Mouse (Mus musculus) neural tube, embryonic 13.5 days (tissue): ENCODE measurements at regions not wholly inside any gene's neighbourhood (a gene's known extent, or its start where the extent isn't known, plus 50 kb on each side); places are given as distances from the start of the nearest gene placed in this dataset.
A peak's percentile ranks its signal among the peaks of the same experiment; 100 is the strongest.

Experiments
- ATAC-seq: fragments of 200-750 bp; cut with Nextera tagmentation; 2 replicates; pipeline ENCODE4 v1.8.0; 2017; ENCODE audit warnings: low read depth, mild to moderate bottlenecking, moderate TSS enrichment, moderate library complexity
- H3K27ac ChIP-seq: fragments of 300-500 bp; sonication (generic); replicated peaks from 2 replicates; pipeline ENCODE4 v1.5.1; 2015; ENCODE audit warnings: moderate library complexity, mild to moderate bottlenecking, inconsistent platforms
- H3K27me3 ChIP-seq: fragments of 300-500 bp; sonication (generic); 2 replicates; pipeline ENCODE4 v1.6.1; 2015; ENCODE audit warnings: mild to moderate bottlenecking, inconsistent platforms
- H3K36me3 ChIP-seq: fragments of 300-500 bp; sonication (generic); 2 replicates; pipeline ENCODE4 v1.6.1; 2015; ENCODE audit warnings: mild to moderate bottlenecking, inconsistent platforms
- H3K4me1 ChIP-seq: fragments of 300-500 bp; sonication (generic); replicated peaks from 2 replicates; pipeline ENCODE4 v1.6.1; 2015; ENCODE audit warnings: inconsistent platforms
- H3K4me2 ChIP-seq: fragments of 300-500 bp; sonication (generic); 2 replicates; pipeline ENCODE4 v1.6.1; 2015; ENCODE audit warnings: inconsistent platforms, mild to moderate bottlenecking, moderate library complexity
- H3K4me3 ChIP-seq: fragments of 300-500 bp; sonication (generic); 2 replicates; pipeline ENCODE4 v1.5.1; 2015; ENCODE audit warnings: mild to moderate bottlenecking, inconsistent platforms
- H3K9ac ChIP-seq: fragments of 300-500 bp; sonication (generic); 2 replicates; pipeline ENCODE4 v1.6.1; 2015; ENCODE audit warnings: moderate library complexity, mild to moderate bottlenecking, inconsistent platforms
- H3K9me3 ChIP-seq: fragments of 300-500 bp; sonication (generic); 2 replicates; pipeline ENCODE4 v1.6.1; 2016; ENCODE audit warnings: inconsistent platforms
- WGBS: fragments of 180-500 bp; shearing (Covaris S2); methylation state at CpG from one replicate; pipeline ENCODE4 v1.1.7; 2015; 5-methylcytosine and 5-hydroxymethylcytosine counted together

DNA sequence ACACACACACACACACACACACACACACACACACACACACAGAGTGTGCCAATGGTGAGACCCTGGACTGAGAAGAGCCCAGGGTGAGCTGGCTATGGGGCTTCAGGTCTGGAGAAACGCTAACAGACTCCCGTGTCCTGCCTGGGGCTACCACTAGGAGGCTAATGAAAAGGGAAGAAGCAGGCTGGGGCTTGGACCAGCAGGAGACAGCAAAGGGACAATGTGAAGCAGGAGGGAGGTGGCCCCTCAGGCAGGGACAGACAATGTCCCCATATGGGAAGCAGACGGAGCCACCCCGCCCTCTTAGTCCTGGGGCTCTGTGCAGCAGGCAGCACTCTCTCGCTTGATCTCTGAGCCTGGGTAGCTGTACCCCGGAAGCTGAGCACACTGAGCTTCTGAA is 93.1 kb downstream of the Hif1an start:
- Histone ChIP-seq H3K4me1 (peaks cover 21% of the 10 kb centered on the region; the same call in 1 of the 2 replicates), H3K27ac (no peak overlapping the region), H3K27me3 (peaks cover 71% of the 10 kb centered on the region), H3K9me3 (no peaks in the 10 kb centered on the region), H3K4me3 (no peak overlapping the region), H3K9ac (no peak overlapping the region), H3K4me2 (no peak overlapping the region), H3K36me3 (no peaks in the 10 kb centered on the region)
- 5% methylated on average over 6 of the region's 6 CpGs for WGBS
- no peak for ATAC-seq

DNA sequence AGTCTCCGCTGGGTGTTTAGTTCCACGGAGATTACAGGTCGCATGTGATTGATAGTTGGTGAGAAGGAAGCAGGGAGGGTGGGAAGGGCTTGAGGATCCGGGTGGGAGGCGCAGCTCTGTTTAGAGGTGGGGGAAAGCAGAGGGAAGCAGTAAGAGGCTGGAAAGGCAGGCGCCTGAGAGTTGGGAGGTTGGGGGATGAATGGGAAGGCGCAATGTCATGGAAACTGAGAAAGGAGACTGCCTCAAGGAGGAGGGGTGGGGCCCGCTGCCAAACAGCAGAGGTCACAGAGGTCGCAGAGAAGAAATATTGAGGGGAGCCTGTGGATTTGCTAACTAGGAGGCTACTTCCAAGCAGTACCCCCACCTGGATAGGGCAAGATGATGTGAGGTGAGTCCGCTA is 96.5 kb upstream of the Pax2 start:
- WGBS, result 15% methylated on average over 10 of the region's 10 CpGs
- H3K9ac ChIP-seq, result no peak overlapping the region
- H3K4me2 ChIP-seq, result no peak overlapping the region

GRCm38 (mm10) chr19:44669535-44669958 is 86.3 kb upstream of the Pax2 start:
- Histone ChIP-seq H3K27ac (peak overlapping the region; percentile 90), H3K4me1 (peaks cover 46% of the 10 kb centered on the region), H3K4me3 (peak overlapping the region; percentile 23), H3K4me2 (peak overlapping the region; percentile 57), H3K27me3 (peaks cover 83% of the 10 kb centered on the region), H3K9ac (peak overlapping the region; percentile 49; the same call in 1 of the 2 replicates), H3K36me3 (no peaks in the 10 kb centered on the region), H3K9me3 (no peaks in the 10 kb centered on the region)
- under 1% methylated on average over 14 of the region's 14 CpGs for WGBS
- peak; percentile 9; the same call in 1 of the 2 replicates for ATAC-seq

More for the DNA sequence above, 96.5 kb upstream of the Pax2 start:
- H3K27ac ChIP-seq, result no peak overlapping the region
- no peak overlapping the region for H3K4me3 ChIP-seq
- no peaks in the 10 kb centered on the region for H3K36me3 ChIP-seq
- peaks cover 79% of the 10 kb centered on the region for H3K27me3 ChIP-seq
- no peak for ATAC-seq
- H3K9me3 ChIP-seq, result no peaks in the 10 kb centered on the region
- peaks cover 18% of the 10 kb centered on the region; the same call in 1 of the 2 replicates for H3K4me1 ChIP-seq

- Histone ChIP-seq H3K9me3 (no peaks in the 10 kb centered on the region), H3K4me2 (peak overlapping the region; percentile 47), H3K36me3 (no peaks in the 10 kb centered on the region), H3K4me1 (peaks cover 66% of the 10 kb centered on the region), H3K9ac (peak overlapping the region; percentile 50; the same call in 1 of the 2 replicates), H3K27me3 (peaks cover 93% of the 10 kb centered on the region), H3K27ac (peak overlapping the region; percentile 38; the same call in 1 of the 2 replicates), H3K4me3 (peak overlapping the region; percentile 22)
- ATAC-seq, result no peak
- WGBS, result 5% methylated on average over 45 of the region's 45 CpGs
These were observed 81.1 kb upstream of the Pax2 start for GRCm38 (mm10) chr19:44674621-44675245.

GRCm38 (mm10) chr19:44676555-44677120 is 79.2 kb upstream of the Pax2 start:
- H3K27ac ChIP-seq, result no peak overlapping the region
- H3K27me3 ChIP-seq, result peaks cover 97% of the 10 kb centered on the region

GRCm38 (mm10) chr19:44677295-44677694 is 78.5 kb upstream of the Pax2 start:
- no peaks in the 10 kb centered on the region for H3K9me3 ChIP-seq
- no peak for ATAC-seq
- peaks cover 62% of the 10 kb centered on the region for H3K4me1 ChIP-seq
- no peak overlapping the region for H3K4me3 ChIP-seq
- H3K27ac ChIP-seq, result no peak overlapping the region
- H3K4me2 ChIP-seq, result no peak overlapping the region
- no peaks in the 10 kb centered on the region for H3K36me3 ChIP-seq
- peaks cover 97% of the 10 kb centered on the region for H3K27me3 ChIP-seq
- 62% methylated on average over 8 of the region's 8 CpGs for WGBS
- H3K9ac ChIP-seq, result no peak overlapping the region

More at GRCm38 (mm10) chr19:44676555-44677120, 79.2 kb upstream of the Pax2 start:
- H3K9ac ChIP-seq, result no peak overlapping the region
- 6% methylated on average over 12 of the region's 12 CpGs for WGBS
- ATAC-seq, result no peak
- H3K9me3 ChIP-seq, result no peaks in the 10 kb centered on the region
- H3K36me3 ChIP-seq, result no peaks in the 10 kb centered on the region
- peaks cover 62% of the 10 kb centered on the region for H3K4me1 ChIP-seq
- no peak overlapping the region for H3K4me2 ChIP-seq
- H3K4me3 ChIP-seq, result no peak overlapping the region

DNA sequence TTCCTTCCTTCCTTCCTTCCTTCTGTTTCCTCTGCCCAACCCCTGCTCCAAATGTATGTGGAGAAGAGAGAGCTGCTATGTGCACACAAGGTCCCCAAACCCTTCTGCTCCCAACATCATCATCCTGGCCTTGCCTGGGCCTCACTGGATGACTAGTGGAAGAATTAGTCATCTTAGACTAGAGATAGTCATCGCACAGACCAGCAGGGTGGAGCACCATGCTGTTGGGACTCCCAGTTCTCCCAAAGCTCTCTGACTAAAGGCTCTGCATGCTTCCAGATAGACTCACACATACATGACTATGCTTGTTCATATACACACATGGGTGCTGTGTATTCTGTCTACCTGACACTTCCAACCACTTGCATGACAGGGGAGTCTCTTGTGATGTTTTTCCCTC is 77.2 kb upstream of the Pax2 start:
- WGBS, result 88% methylated on average over 1 of the region's 1 CpGs
- peaks cover 97% of the 10 kb centered on the region for H3K27me3 ChIP-seq
- peaks cover 74% of the 10 kb centered on the region for H3K4me1 ChIP-seq
- H3K9me3 ChIP-seq, result no peaks in the 10 kb centered on the region
- ATAC-seq, result no peak
- no peak overlapping the region for H3K9ac ChIP-seq
- H3K36me3 ChIP-seq, result no peaks in the 10 kb centered on the region
- H3K27ac ChIP-seq, result no peak overlapping the region
- H3K4me3 ChIP-seq, result no peak overlapping the region
- no peak overlapping the region for H3K4me2 ChIP-seq

- Histone ChIP-seq H3K4me3 (no peak overlapping the region), H3K4me1 (peaks cover 64% of the 10 kb centered on the region), H3K4me2 (no peak overlapping the region), H3K9me3 (no peaks in the 10 kb centered on the region), H3K27me3 (peaks cover 97% of the 10 kb centered on the region), H3K27ac (peak overlapping the region; percentile 70), H3K36me3 (no peaks in the 10 kb centered on the region), H3K9ac (no peak overlapping the region)
- WGBS, result 2% methylated on average over 8 of the region's 8 CpGs
- peak; percentile 58 for ATAC-seq
These were observed 74.2 kb upstream of the Pax2 start for GRCm38 (mm10) chr19:44681675-44682074.

GRCm38 (mm10) chr19:44683191-44683590 is 72.7 kb upstream of the Pax2 start:
- H3K9me3 ChIP-seq, result no peaks in the 10 kb centered on the region
- H3K27ac ChIP-seq, result peak overlapping the region; percentile 25; the same call in 1 of the 2 replicates
- H3K36me3 ChIP-seq, result no peaks in the 10 kb centered on the region
- H3K9ac ChIP-seq, result no peak overlapping the region
- peaks cover 96% of the 10 kb centered on the region for H3K27me3 ChIP-seq
- H3K4me3 ChIP-seq, result no peak overlapping the region
- H3K4me2 ChIP-seq, result no peak overlapping the region
- WGBS, result 3% methylated on average over 12 of the region's 12 CpGs
- H3K4me1 ChIP-seq, result peaks cover 51% of the 10 kb centered on the region
- ATAC-seq, result no peak

GRCm38 (mm10) chr19:44684061-44684514 is 71.8 kb upstream of the Pax2 start:
- no peaks in the 10 kb centered on the region for H3K9me3 ChIP-seq
- 2% methylated on average over 47 of the region's 48 CpGs for WGBS
- H3K36me3 ChIP-seq, result no peaks in the 10 kb centered on the region
- peak; percentile 21; the same call in 1 of the 2 replicates for ATAC-seq
- H3K27me3 ChIP-seq, result peaks cover 98% of the 10 kb centered on the region
- H3K27ac ChIP-seq, result peak overlapping the region; percentile 13; the same call in 1 of the 2 replicates
- peak overlapping the region; percentile 19 for H3K4me3 ChIP-seq
- peaks cover 51% of the 10 kb centered on the region for H3K4me1 ChIP-seq
- peak overlapping the region; percentile 46 for H3K4me2 ChIP-seq
- H3K9ac ChIP-seq, result no peak overlapping the region

GRCm38 (mm10) chr19:44686061-44686460 is 69.8 kb upstream of the Pax2 start:
- H3K4me1 ChIP-seq, result peaks cover 35% of the 10 kb centered on the region
- no peak overlapping the region for H3K9ac ChIP-seq
- no peak for ATAC-seq
- H3K9me3 ChIP-seq, result no peaks in the 10 kb centered on the region
- no peak overlapping the region for H3K27ac ChIP-seq
- 40% methylated on average over 7 of the region's 7 CpGs for WGBS
- H3K36me3 ChIP-seq, result no peaks in the 10 kb centered on the region
- H3K27me3 ChIP-seq, result peaks cover 99% of the 10 kb centered on the region
- H3K4me3 ChIP-seq, result no peak overlapping the region
- no peak overlapping the region for H3K4me2 ChIP-seq

DNA sequence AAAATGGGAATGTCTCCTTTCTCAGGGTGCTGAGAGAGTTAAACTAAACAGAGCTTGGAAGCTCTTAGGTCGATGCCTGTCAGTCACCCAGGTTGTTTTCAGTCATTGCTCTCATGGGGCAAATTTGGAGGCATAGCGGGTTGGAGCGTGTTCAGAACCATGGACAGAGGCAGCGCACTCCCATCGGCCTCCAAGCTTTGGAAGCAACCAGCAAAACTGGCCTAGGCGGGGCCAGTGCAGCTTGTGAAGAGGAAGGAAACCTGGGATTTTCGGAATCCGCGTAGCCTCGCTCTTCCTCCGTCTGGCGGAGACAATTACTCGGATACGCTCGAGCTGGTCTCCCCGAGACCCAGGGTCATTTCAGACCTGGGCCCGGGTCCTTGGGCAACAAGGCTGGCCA is 63.4 kb upstream of the Pax2 start:
- WGBS, result 2% methylated on average over 17 of the region's 17 CpGs
- Histone ChIP-seq H3K4me2 (peak overlapping the region; percentile 45), H3K27ac (peak overlapping the region; percentile 63), H3K9me3 (no peaks in the 10 kb centered on the region), H3K4me3 (peak overlapping the region; percentile 15), H3K4me1 (peaks cover 34% of the 10 kb centered on the region), H3K9ac (peak overlapping the region; percentile 42), H3K36me3 (no peaks in the 10 kb centered on the region), H3K27me3 (peaks cover 92% of the 10 kb centered on the region)
- no peak for ATAC-seq
